Mouse (Mus musculus): ENCODE data around the gene Nmi. TPM values are rescaled to one million over a fixed set of nuclear protein-coding genes. Genes with fewer than 3 reads are reported as not detected.

Gene Nmi
- polyA plus RNA-seq, 1 experiment from 2014 or later = 19.1 TPM

GRCm38 (mm10) chr2:51948105-51948830 is 25.0 kb downstream of the Nmi start:
- no peak for TF ChIP-seq CTCF (IDR thresholded peaks at IDR 0.05)
- in situ Hi-C loops (cut with MboI; ENCODE audit: low pct_unique_long_range_greater_than_20kb) = no loop called here
- H3K27me3 ChIP-seq = no peaks in the 10 kb centered on the region
- DNase-seq (ENCODE audit: low read depth, low spot score) (no peak), ATAC-seq (no peak)
- ChIA-PET POLR2A (no interaction called here), CTCF (no interaction called here)

- DNase-seq (ENCODE audit: low read depth, low spot score) (no peak), ATAC-seq (no peak)
- ChIA-PET CTCF (no interaction called here), POLR2A (no interaction called here)
- in situ Hi-C loops (cut with MboI; ENCODE audit: low pct_unique_long_range_greater_than_20kb) = no loop called here
- H3K27me3 ChIP-seq = no peaks in the 10 kb centered on the region
- TF ChIP-seq CTCF (IDR thresholded peaks at IDR 0.05) = no peak
Observed at GRCm38 (mm10) chr2:51945812-51946211, 27.5 kb downstream of the Nmi start.

- H3K27me3 ChIP-seq = no peaks in the 10 kb centered on the region
- ChIA-PET POLR2A (no interaction called here), CTCF (interaction anchor here (0.9 kb wide), 1 partner anchor 11 kb away, joined by 3 read pairs; no protein-coding TSS in a partner anchor)
- in situ Hi-C loops (cut with MboI; ENCODE audit: low pct_unique_long_range_greater_than_20kb) = no loop called here
- DNase-seq (ENCODE audit: low read depth, low spot score) (no peak), ATAC-seq (no peak)
- TF ChIP-seq CTCF (IDR thresholded peaks at IDR 0.05) = no peak
Observed at GRCm38 (mm10) chr2:51941832-51942231, 31.5 kb downstream of the Nmi start.

GRCm38 (mm10) chr2:51938750-51939149 is 34.5 kb downstream of the Nmi start:
- H3K27me3 ChIP-seq = no peaks in the 10 kb centered on the region
- CTCF ChIA-PET = interaction anchor here (0.7 kb wide), 1 partner anchor 25 kb away, joined by 3 read pairs; no protein-coding TSS in a partner anchor
- ATAC-seq (no peak), DNase-seq (ENCODE audit: low read depth, low spot score) (no peak)
- in situ Hi-C loops (cut with MboI; ENCODE audit: low pct_unique_long_range_greater_than_20kb) = loop anchor here (10.0 kb wide), 1 partner anchor 136 kb away; the partner anchor contains the start of gene Rif1
- POLR2A ChIA-PET = no interaction called here
- TF ChIP-seq CTCF (IDR thresholded peaks at IDR 0.05) = no peak

- POLR2A ChIA-PET = no interaction called here
- TF ChIP-seq CTCF (IDR thresholded peaks at IDR 0.05) = no peak
- CTCF ChIA-PET = no interaction called here
- H3K27me3 ChIP-seq = no peaks in the 10 kb centered on the region
- in situ Hi-C loops (cut with MboI; ENCODE audit: low pct_unique_long_range_greater_than_20kb) = loop anchor here (10.0 kb wide), 1 partner anchor 138 kb away; the partner anchor contains the start of gene Rif1
- no peak for DNase-seq (ENCODE audit: low read depth, low spot score)
- no peak for ATAC-seq
Observed at GRCm38 (mm10) chr2:51937004-51937403, 36.3 kb downstream of the Nmi start.

- peak; percentile 19 for TF ChIP-seq CTCF (IDR thresholded peaks at IDR 0.05)
- DNase-seq (ENCODE audit: low read depth, low spot score) (no peak), ATAC-seq (no peak)
- POLR2A ChIA-PET = no interaction called here
- in situ Hi-C loops (cut with MboI; ENCODE audit: low pct_unique_long_range_greater_than_20kb) = loop anchor here (10.0 kb wide), 1 partner anchor 138 kb away; the partner anchor contains the start of gene Rif1
- CTCF ChIA-PET = interaction anchor here (1.6 kb wide), 1 partner anchor 37 kb away, joined by 3 read pairs; the partner anchor contains the start of gene Nmi
- no peaks in the 10 kb centered on the region for H3K27me3 ChIP-seq
Observed at GRCm38 (mm10) chr2:51936585-51936984, 36.7 kb downstream of the Nmi start.

GRCm38 (mm10) chr2:51935921-51936320 is 37.4 kb downstream of the Nmi start:
- DNase-seq (ENCODE audit: low read depth, low spot score) (no peak), ATAC-seq (no peak)
- H3K27me3 ChIP-seq = no peaks in the 10 kb centered on the region
- in situ Hi-C loops (cut with MboI; ENCODE audit: low pct_unique_long_range_greater_than_20kb) = loop anchor here (10.0 kb wide), 1 partner anchor 139 kb away; the partner anchor contains the start of gene Rif1
- POLR2A ChIA-PET = interaction anchor here (1.1 kb wide), 1 partner anchor 15 kb away, joined by 3 read pairs; no protein-coding TSS in a partner anchor
- CTCF ChIA-PET = interaction anchor here (1.6 kb wide), 1 partner anchor 37 kb away, joined by 3 read pairs; the partner anchor contains the start of gene Nmi
- no peak for TF ChIP-seq CTCF (IDR thresholded peaks at IDR 0.05)

GRCm38 (mm10) chr2:51934574-51935334 is 38.5 kb downstream of the Nmi start, which contains the start of gene Rbm43:
Gene Rbm43 (minus strand): TSS chr2:51935163.
- CTCF ChIA-PET = interaction anchor here (0.9 to 1.6 kb wide), 2 partner anchors 38 to 473 kb away, joined by 3 read pairs; partner anchors contain the start of gene Nmi
- ATAC-seq (peak; percentile 78), DNase-seq (ENCODE audit: low read depth, low spot score) (no peak)
- TF ChIP-seq CTCF (IDR thresholded peaks at IDR 0.05) = peak; percentile 65
- in situ Hi-C loops (cut with MboI; ENCODE audit: low pct_unique_long_range_greater_than_20kb) = loop anchor here (10.0 kb wide), 1 partner anchor 140 kb away; the partner anchor contains the start of gene Rif1
- no peaks in the 10 kb centered on the region for H3K27me3 ChIP-seq
- POLR2A ChIA-PET = interaction anchor here (0.6 to 1.1 kb wide), 3 partner anchors 16 to 1448 kb away, joined by 3 to 5 read pairs (median 3); no protein-coding TSS in a partner anchor

GRCm38 (mm10) chr2:51933341-51934134 is 39.8 kb downstream of the Nmi start:
- ChIA-PET CTCF (interaction anchor here (0.9 kb wide), 1 partner anchor 472 kb away, joined by 3 read pairs; no protein-coding TSS in a partner anchor), POLR2A (interaction anchor here (0.6 kb wide), 1 partner anchor 212 kb away, joined by 3 read pairs; no protein-coding TSS in a partner anchor)
- no peaks in the 10 kb centered on the region for H3K27me3 ChIP-seq
- DNase-seq (ENCODE audit: low read depth, low spot score) (no peak), ATAC-seq (no peak)
- TF ChIP-seq CTCF (IDR thresholded peaks at IDR 0.05) = no peak
- in situ Hi-C loops (cut with MboI; ENCODE audit: low pct_unique_long_range_greater_than_20kb) = loop anchor here (10.0 kb wide), 1 partner anchor 141 kb away; the partner anchor contains the start of gene Rif1

GRCm38 (mm10) chr2:51931241-51931640 is 42.1 kb downstream of the Nmi start:
- H3K27me3 ChIP-seq = no peaks in the 10 kb centered on the region
- ATAC-seq = no peak
- TF ChIP-seq CTCF (IDR thresholded peaks at IDR 0.05) = no peak
- in situ Hi-C loops (cut with MboI; ENCODE audit: low pct_unique_long_range_greater_than_20kb) = loop anchor here (10.0 kb wide), 1 partner anchor 144 kb away; the partner anchor contains the start of gene Rif1
- POLR2A ChIA-PET = no interaction called here
- no peak for DNase-seq (ENCODE audit: low read depth, low spot score)
- CTCF ChIA-PET = no interaction called here

Data from Patski (cell line).